Mouse (Mus musculus): ENCODE results near the gene Aunip. TPM values are rescaled to one million over a fixed set of nuclear protein-coding genes. Genes with fewer than 3 reads are reported as not detected.

Gene Aunip
- 2.2 and 3.3 TPM in 2 replicates for polyA plus RNA-seq (2014; fragmentation: Nextera tagmentation; extraction: Ambion mirVana)

GRCm38 (mm10) chr4:134510845-134511411 is at the start of gene Aunip:
Aunip (plus strand) TSS chr4:134510999.
- H3K4me1 ChIP-seq (ENCODE audit: control insufficient read depth, insufficient read depth, low read length), result peaks cover 8% of the 10 kb centered on the region
- H3K9me3 ChIP-seq (replicated peaks; ENCODE audit: control insufficient read depth, low read length), result no peaks in the 10 kb centered on the region
- H3K9ac ChIP-seq (ENCODE audit: low read length), result peak within 1 kb of the TSS; percentile 58
- peak; percentile 97 for DNase-seq (ENCODE audit: low spot score)
- H3K36me3 ChIP-seq (ENCODE audit: control insufficient read depth, insufficient read depth, low read length), result no peaks in the 10 kb centered on the region
- H3K4me3 ChIP-seq (ENCODE audit: low read depth, low read length), result peak within 1 kb of the TSS; percentile 50
- WGBS, result under 1% methylated on average over 42 of the region's 42 CpGs
- peak within 1 kb of the TSS; percentile 83 for H3K4me2 ChIP-seq (ENCODE audit: low read length)
- H3K27me3 ChIP-seq (replicated peaks; ENCODE audit: control insufficient read depth, insufficient read depth, low read length), result no peaks in the 10 kb centered on the region
- ATAC-seq, result peak; percentile 97
- H3K27ac ChIP-seq (ENCODE audit: low read depth, low read length), result no peak within 1 kb of the TSS

- 0 out of 2 replicates have a peak, but pooled peaks cover 3% of the 10 kb centered on the region for H3K4me1 ChIP-seq (ENCODE audit: control insufficient read depth, insufficient read depth, low read length)
- no peaks in the 10 kb centered on the region for H3K27me3 ChIP-seq (replicated peaks; ENCODE audit: control insufficient read depth, insufficient read depth, low read length)
- H3K4me3 ChIP-seq (ENCODE audit: low read depth, low read length), result no peak overlapping the region
- H3K9me3 ChIP-seq (replicated peaks; ENCODE audit: control insufficient read depth, low read length), result no peaks in the 10 kb centered on the region
- no peak overlapping the region for H3K27ac ChIP-seq (ENCODE audit: low read depth, low read length)
- no peaks in the 10 kb centered on the region for H3K36me3 ChIP-seq (ENCODE audit: control insufficient read depth, insufficient read depth, low read length)
- no peak overlapping the region for H3K9ac ChIP-seq (ENCODE audit: low read length)
- H3K4me2 ChIP-seq (ENCODE audit: low read length), result no peak overlapping the region
- no peak for DNase-seq (ENCODE audit: low spot score)
- no peak for ATAC-seq
- WGBS, result 85% methylated on average over 5 of the region's 5 CpGs
Observed at GRCm38 (mm10) chr4:134461252-134461651, 49.5 kb upstream of the Aunip start.

GRCm38 (mm10) chr4:134465789-134466188 is 45.0 kb upstream of the Aunip start:
- WGBS, result 35% methylated on average over 12 of the region's 12 CpGs

GRCm38 (mm10) chr4:134466381-134467262 is 44.2 kb upstream of the Aunip start:
- DNase-seq (ENCODE audit: low spot score) (peak; percentile 63), ATAC-seq (no peak)
- H3K27me3 ChIP-seq (replicated peaks; ENCODE audit: control insufficient read depth, insufficient read depth, low read length), result no peaks in the 10 kb centered on the region
- peak overlapping the region; percentile 100; the same call in 1 of the 2 replicates for H3K9ac ChIP-seq (ENCODE audit: low read length)
- H3K27ac ChIP-seq (ENCODE audit: low read depth, low read length), result peak overlapping the region; percentile 99
- peaks cover 11% of the 10 kb centered on the region for H3K36me3 ChIP-seq (ENCODE audit: control insufficient read depth, insufficient read depth, low read length)
- peak overlapping the region; percentile 67 for H3K4me2 ChIP-seq (ENCODE audit: low read length)
- WGBS, result 62% methylated on average over 11 of the region's 11 CpGs
- H3K9me3 ChIP-seq (replicated peaks; ENCODE audit: control insufficient read depth, low read length), result no peaks in the 10 kb centered on the region
- H3K4me1 ChIP-seq (ENCODE audit: control insufficient read depth, insufficient read depth, low read length), result peaks cover 9% of the 10 kb centered on the region
- peak overlapping the region; percentile 94 for H3K4me3 ChIP-seq (ENCODE audit: low read depth, low read length)

More at GRCm38 (mm10) chr4:134465789-134466188, 45.0 kb upstream of the Aunip start:
- Histone ChIP-seq H3K4me3 (ENCODE audit: low read depth, low read length) (no peak overlapping the region), H3K9me3 (replicated peaks; ENCODE audit: control insufficient read depth, low read length) (no peaks in the 10 kb centered on the region), H3K4me2 (ENCODE audit: low read length) (peak overlapping the region; percentile 31), H3K36me3 (ENCODE audit: control insufficient read depth, insufficient read depth, low read length) (peaks cover 4% of the 10 kb centered on the region), H3K4me1 (ENCODE audit: control insufficient read depth, insufficient read depth, low read length) (peaks cover 4% of the 10 kb centered on the region; the same call in 1 of the 2 replicates), H3K27ac (ENCODE audit: low read depth, low read length) (peak overlapping the region; percentile 99), H3K27me3 (replicated peaks; ENCODE audit: control insufficient read depth, insufficient read depth, low read length) (no peaks in the 10 kb centered on the region), H3K9ac (ENCODE audit: low read length) (peak overlapping the region; percentile 23; the same call in 1 of the 2 replicates)
- DNase-seq (ENCODE audit: low spot score) (peak; percentile 59), ATAC-seq (no peak)

- Histone ChIP-seq H3K9ac (ENCODE audit: low read length) (peak overlapping the region; percentile 100), H3K4me3 (ENCODE audit: low read depth, low read length) (peak overlapping the region; percentile 94), H3K4me1 (ENCODE audit: control insufficient read depth, insufficient read depth, low read length) (peaks cover 15% of the 10 kb centered on the region), H3K27ac (ENCODE audit: low read depth, low read length) (peak overlapping the region; percentile 99), H3K36me3 (ENCODE audit: control insufficient read depth, insufficient read depth, low read length) (peaks cover 20% of the 10 kb centered on the region), H3K9me3 (replicated peaks; ENCODE audit: control insufficient read depth, low read length) (no peaks in the 10 kb centered on the region), H3K4me2 (ENCODE audit: low read length) (peak overlapping the region; percentile 67), H3K27me3 (replicated peaks; ENCODE audit: control insufficient read depth, insufficient read depth, low read length) (no peaks in the 10 kb centered on the region)
- ATAC-seq (peak; percentile 3), DNase-seq (ENCODE audit: low spot score) (peak; percentile 74)
- WGBS, result 2% methylated on average over 31 of the region's 31 CpGs
Observed at GRCm38 (mm10) chr4:134467435-134468214, 43.2 kb upstream of the Aunip start.

- under 1% methylated on average over 31 of the region's 31 CpGs for WGBS
- Histone ChIP-seq H3K27me3 (replicated peaks; ENCODE audit: control insufficient read depth, insufficient read depth, low read length) (no peaks in the 10 kb centered on the region), H3K9me3 (replicated peaks; ENCODE audit: control insufficient read depth, low read length) (no peaks in the 10 kb centered on the region), H3K9ac (ENCODE audit: low read length) (peak within 1 kb of the TSS; percentile 100), H3K4me2 (ENCODE audit: low read length) (peak within 1 kb of the TSS; percentile 69), H3K4me3 (ENCODE audit: low read depth, low read length) (peak within 1 kb of the TSS; percentile 94), H3K4me1 (ENCODE audit: control insufficient read depth, insufficient read depth, low read length) (peaks cover 15% of the 10 kb centered on the region), H3K27ac (ENCODE audit: low read depth, low read length) (peak within 1 kb of the TSS; percentile 99), H3K36me3 (ENCODE audit: control insufficient read depth, insufficient read depth, low read length) (peaks cover 26% of the 10 kb centered on the region)
- ATAC-seq, result peak; percentile 96
- DNase-seq (ENCODE audit: low spot score), result peak; percentile 99
Observed at GRCm38 (mm10) chr4:134468215-134468575, 42.6 kb upstream of the Aunip start, which contains the start of gene Stmn1. Stmn1 (plus strand) TSS chr4:134468320.

GRCm38 (mm10) chr4:134468578-134469266 is 42.1 kb upstream of the Aunip start:
- peaks cover 15% of the 10 kb centered on the region for H3K4me1 ChIP-seq (ENCODE audit: control insufficient read depth, insufficient read depth, low read length)
- DNase-seq (ENCODE audit: low spot score), result peak; percentile 97
- H3K9ac ChIP-seq (ENCODE audit: low read length), result peak overlapping the region; percentile 100
- H3K4me3 ChIP-seq (ENCODE audit: low read depth, low read length), result peak overlapping the region; percentile 94
- peak; percentile 81 for ATAC-seq
- H3K9me3 ChIP-seq (replicated peaks; ENCODE audit: control insufficient read depth, low read length), result no peaks in the 10 kb centered on the region
- WGBS, result under 1% methylated on average over 61 of the region's 68 CpGs
- H3K27me3 ChIP-seq (replicated peaks; ENCODE audit: control insufficient read depth, insufficient read depth, low read length), result no peaks in the 10 kb centered on the region
- peak overlapping the region; percentile 99 for H3K27ac ChIP-seq (ENCODE audit: low read depth, low read length)
- H3K4me2 ChIP-seq (ENCODE audit: low read length), result peak overlapping the region; percentile 69
- H3K36me3 ChIP-seq (ENCODE audit: control insufficient read depth, insufficient read depth, low read length), result peaks cover 28% of the 10 kb centered on the region

GRCm38 (mm10) chr4:134469341-134469796 is 41.4 kb upstream of the Aunip start:
- Histone ChIP-seq H3K27me3 (replicated peaks; ENCODE audit: control insufficient read depth, insufficient read depth, low read length) (no peaks in the 10 kb centered on the region), H3K9me3 (replicated peaks; ENCODE audit: control insufficient read depth, low read length) (no peaks in the 10 kb centered on the region), H3K4me1 (ENCODE audit: control insufficient read depth, insufficient read depth, low read length) (peaks cover 21% of the 10 kb centered on the region), H3K36me3 (ENCODE audit: control insufficient read depth, insufficient read depth, low read length) (peaks cover 35% of the 10 kb centered on the region), H3K9ac (ENCODE audit: low read length) (peak overlapping the region; percentile 100), H3K4me3 (ENCODE audit: low read depth, low read length) (peak overlapping the region; percentile 94), H3K4me2 (ENCODE audit: low read length) (peak overlapping the region; percentile 69), H3K27ac (ENCODE audit: low read depth, low read length) (peak overlapping the region; percentile 99)
- 3% methylated on average over 6 of the region's 6 CpGs for WGBS
- DNase-seq (ENCODE audit: low spot score) (peak; percentile 84), ATAC-seq (peak; percentile 10)
